Mouse (Mus musculus): ENCODE measurements around the gene Nufip2.

GRCm38 (mm10) chr11:77652484-77652883 lies 33.5 kb upstream of the Nufip2 start:
- TF ChIP-seq CTCF (IDR thresholded peaks at IDR 0.05) (no peak), POLR2A (IDR thresholded peaks at IDR 0.05; ENCODE audit: insufficient read depth, low read depth, low read length) (no peak)
